9 mouse cellular contexts compared by ENCODE assay signal in genomic region chr6:39059547-39060497, GRCm38 (mm10). TPM values are rescaled to one million over a fixed set of nuclear protein-coding genes. Genes with fewer than 3 reads are reported as not detected.
DNase-seq lines count a peak whose midpoint lies in the region; TF ChIP-seq lines count a peak whose summit lies in the region.
"Had no signal": no experiment of that assay in that cellular context is flagged by ENCODE, and none has a peak within 500 bp of the region (broad histone marks: within the 10 kb centered on the region; RNA-seq: fewer than 3 reads in every experiment).

No protein-coding gene starts in this region.

- peaks cover 18% of the 10 kb centered on the region for H3K4me1 ChIP-seq in lung, adult 2 months (ENCODE audit: control insufficient read depth, insufficient read depth, low read length)

- no peak for TF ChIP-seq CTCF in lung, adult 2 months (IDR thresholded peaks at IDR 0.05; ENCODE audit: insufficient read depth, low read length)

- no peak for TF ChIP-seq POLR2A in lung, adult 2 months (IDR thresholded peaks at IDR 0.05; ENCODE audit: borderline replicate concordance, extremely low read depth, low read depth, low read length)

- DNase-seq in urinary bladder, postnatal 14 days (ENCODE audit: low spot score) = peak; percentile 22
- no peak for DNase-seq in urinary bladder, postnatal 4 days (ENCODE audit: low spot score in 2 of 2)
- DNase-seq in kidney, adult 9 months = peak; percentile 80
- peak; percentile 59 for DNase-seq in lung, adult 2 months
- no peak for DNase-seq in gastrocnemius, adult 8-10 months (ENCODE audit: low spot score in 2 of 2)
- DNase-seq in layer of hippocampus, postnatal 25 days (ENCODE audit: extremely low spot score in 1 of 2, low spot score in 1 of 2) = no peak
- no peak for DNase-seq in cerebellum, postnatal 10 days
- DNase-seq: cerebellum, postnatal 14 days had no signal

- WGBS in lung, adult 2 months = 25% methylated on average over 12 of the region's 12 CpGs

- H3K4me3 ChIP-seq in lung, adult 2 months (replicated peaks; ENCODE audit: extremely low read depth, low read depth, low read length) = no peak overlapping the region
- H3K4me3 ChIP-seq: forebrain, embryonic 15.5 days had no signal

RNA-seq across cellular contexts. Expression of gene Parp12, which starts 58.3 kb away (rescaled TPM):
- polyA plus RNA-seq in lung, adult 2 months (2012; rRNA removed) = 46.7 and 51.8 TPM in 2 replicates
- 1 to 10 TPM; 1.7 to 3.6 (median 2.6) TPM for total RNA-seq in gastrocnemius, adult 8-10 months (2022)
- total RNA-seq in layer of hippocampus, postnatal 25 days (2021) = 1 to 10 TPM; 4.6 to 6.0 TPM

Comparison
In these comparisons a context has a peak if more than half of its experiments do, and no peak if none do; other contexts are left out.
1. DNase-seq: peak in urinary bladder, postnatal 14 days (single experiment), kidney, adult 9 months (single experiment) and lung, adult 2 months (single experiment); none in urinary bladder, postnatal 4 days (0 of 2), gastrocnemius, adult 8-10 months (0 of 2), layer of hippocampus, postnatal 25 days (0 of 2) and cerebellum, postnatal 10 days (0 of 2).